Mouse (Mus musculus): ENCODE measurements around the gene Bex3. TPM values are rescaled to one million over a fixed set of nuclear protein-coding genes. Genes with fewer than 3 reads are reported as not detected.
"Not testable (repeated sequence)": the region's sequence is repeated elsewhere in the genome, so short reads cannot be mapped to it uniquely, and the experiment has no call there.

The Bex3 gene
- polyA plus RNA-seq (2016; fragmentation: Nextera tagmentation; extraction: Ambion mirVana): 627 and 636 TPM in 2 replicates

DNA sequence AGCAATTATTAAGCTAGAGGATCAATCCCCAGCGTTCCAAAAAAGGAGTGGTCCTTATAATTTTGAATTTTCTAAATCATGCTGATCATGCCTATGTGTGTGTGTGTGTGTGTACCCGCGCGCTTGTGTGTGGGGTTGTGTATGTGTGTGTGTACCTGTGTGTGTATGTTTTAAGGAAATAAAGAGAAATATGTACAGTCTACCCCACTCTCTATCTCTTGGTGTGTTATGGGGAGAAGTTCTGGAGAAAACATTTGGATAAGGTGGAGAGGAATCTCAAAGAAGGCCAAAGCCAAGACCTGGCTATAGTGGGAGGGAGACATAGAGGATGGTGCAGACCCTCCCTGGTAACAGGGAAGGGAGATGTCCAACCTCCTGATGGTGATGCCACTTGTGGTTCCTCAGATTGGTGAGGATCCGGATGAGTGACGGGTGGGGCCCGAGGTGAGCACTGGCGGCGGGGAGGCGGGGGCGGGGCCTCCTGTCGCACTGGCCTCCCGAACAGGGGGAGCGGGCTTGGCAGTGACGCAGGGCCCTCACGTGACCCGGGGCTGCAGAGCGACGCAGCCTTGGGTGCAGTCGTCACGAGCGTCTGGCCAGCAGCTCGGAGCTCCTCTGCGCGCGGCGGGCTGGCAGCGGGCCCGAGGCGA is at the start of gene Bex3:
TSS of gene Bex3 (plus strand) at position 511 of the 650 bp plus-strand sequence.
- WGBS: 74% methylated on average over 4 of the region's 30 CpGs
- Histone ChIP-seq H3K36me3 (peaks cover 14% of the 10 kb centered on the region), H3K4me3 (peak within 1 kb of the TSS; percentile 58), H3K4me1 (peaks cover 22% of the 10 kb centered on the region), H3K27ac (replicated peaks) (peak within 1 kb of the TSS; percentile 85)
- H3K27me3 ChIP-seq (ENCODE audit: low read depth, poor library complexity, severe bottlenecking); H3K9me3 ChIP-seq (replicated peaks): not testable (repeated sequence)
- peak; percentile 22 for DNase-seq (ENCODE audit: low spot score)

DNA sequence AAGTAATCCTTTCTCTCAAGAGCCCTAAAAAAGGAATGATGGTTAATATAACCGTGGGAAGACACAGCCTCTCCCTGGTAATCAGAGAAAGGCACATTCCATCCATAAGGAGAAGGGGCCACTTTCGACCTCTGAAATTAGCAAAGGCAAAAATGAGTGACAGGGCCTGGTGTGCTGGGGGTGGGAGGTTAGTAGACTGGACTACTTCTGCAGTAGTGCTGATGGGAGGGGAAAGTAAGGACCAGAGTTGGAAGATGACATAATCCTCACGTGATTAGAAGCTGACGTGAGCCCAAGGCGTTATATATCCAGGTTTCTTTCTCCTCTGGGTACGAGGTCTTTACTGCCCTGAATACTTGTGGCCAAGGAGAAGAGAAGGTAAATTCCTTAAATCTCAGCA is 46.3 kb upstream of the Bex3 start:
- Histone ChIP-seq H3K9me3 (replicated peaks) (no peaks in the 10 kb centered on the region), H3K4me3 (no peak overlapping the region)
- 84% methylated on average over 6 of the region's 6 CpGs for WGBS

DNA sequence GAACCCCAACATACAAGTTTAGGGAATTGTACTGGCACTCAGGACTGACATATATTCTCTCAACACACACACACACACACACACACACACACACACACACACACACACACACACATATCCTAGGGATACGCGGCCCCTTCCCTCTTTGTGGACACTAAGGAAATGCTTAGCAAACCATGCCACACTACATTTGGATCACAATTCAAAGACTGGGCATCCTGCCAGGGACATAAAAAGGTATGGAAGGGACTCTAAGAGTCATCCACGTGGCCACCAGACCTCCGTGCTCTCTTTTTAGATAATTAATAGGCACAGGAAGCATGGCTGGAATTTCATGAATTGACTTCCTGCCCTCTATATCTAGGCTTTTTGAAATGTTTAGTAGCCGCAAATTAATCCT is 42.3 kb upstream of the Bex3 start:
- Histone ChIP-seq H3K9me3 (replicated peaks) (no peaks in the 10 kb centered on the region), H3K4me1 (no peaks in the 10 kb centered on the region), H3K27ac (replicated peaks) (no peak overlapping the region), H3K36me3 (no peaks in the 10 kb centered on the region), H3K4me3 (no peak overlapping the region), H3K27me3 (ENCODE audit: low read depth, poor library complexity, severe bottlenecking) (peaks cover 25% of the 10 kb centered on the region)
- WGBS: 83% methylated on average over 5 of the region's 5 CpGs
- no peak for DNase-seq (ENCODE audit: low spot score)

More for the DNA sequence above, 46.3 kb upstream of the Bex3 start:
- Histone ChIP-seq H3K36me3 (no peaks in the 10 kb centered on the region), H3K27ac (replicated peaks) (no peak overlapping the region), H3K4me1 (no peaks in the 10 kb centered on the region), H3K27me3 (ENCODE audit: low read depth, poor library complexity, severe bottlenecking) (peaks cover 27% of the 10 kb centered on the region)
- no peak for DNase-seq (ENCODE audit: low spot score)

DNA sequence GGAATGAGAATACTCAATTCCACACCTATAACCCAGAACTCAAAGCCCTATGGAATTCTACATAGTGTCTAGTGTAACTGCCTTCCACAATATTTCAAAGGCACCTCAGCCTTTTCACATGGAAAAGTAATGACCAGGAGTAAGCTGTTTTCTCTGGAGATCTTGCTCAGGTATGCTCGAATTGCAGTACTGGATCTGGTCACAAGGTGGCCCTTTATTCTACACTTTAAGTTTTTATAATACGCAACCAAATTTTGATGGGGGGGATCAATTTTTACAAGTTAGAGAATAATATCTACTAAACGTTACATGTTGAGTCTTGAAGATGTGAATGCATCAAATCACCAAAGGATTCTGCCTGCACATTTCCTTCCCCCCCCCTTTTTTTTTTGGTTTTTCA is 31.9 kb upstream of the Bex3 start:
- Histone ChIP-seq H3K36me3 (no peaks in the 10 kb centered on the region), H3K4me1 (no peaks in the 10 kb centered on the region), H3K4me3 (no peak overlapping the region), H3K27me3 (ENCODE audit: low read depth, poor library complexity, severe bottlenecking) (0 out of 2 replicates have a peak, but pooled peaks cover 4% of the 10 kb centered on the region), H3K27ac (replicated peaks) (no peak overlapping the region), H3K9me3 (replicated peaks) (no peaks in the 10 kb centered on the region)
- DNase-seq (ENCODE audit: low spot score): no peak
- 46% methylated on average over 3 of the region's 3 CpGs for WGBS

DNA sequence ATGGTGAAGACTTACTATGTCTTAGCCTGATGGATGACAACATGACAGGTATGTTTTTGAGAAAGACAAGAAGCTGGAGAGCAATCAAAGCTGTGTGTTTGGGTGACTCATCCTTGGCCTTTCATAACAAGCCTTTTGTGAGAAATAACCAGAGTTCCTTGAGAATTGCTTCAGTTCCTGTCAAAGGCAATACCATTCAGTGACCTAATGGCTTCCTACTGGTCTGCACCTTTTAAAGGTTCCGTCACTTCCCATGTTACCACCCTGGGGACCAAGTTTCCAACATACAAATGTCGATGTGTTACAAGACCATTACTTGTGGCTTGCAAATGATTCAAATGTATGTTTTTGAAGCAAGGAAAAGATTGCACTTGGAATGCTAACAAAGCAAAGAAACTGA is 26.9 kb upstream of the Bex3 start:
- Histone ChIP-seq H3K27me3 (ENCODE audit: low read depth, poor library complexity, severe bottlenecking) (peaks cover 18% of the 10 kb centered on the region), H3K4me3 (no peak overlapping the region), H3K4me1 (peaks cover 6% of the 10 kb centered on the region; the same call in 1 of the 2 replicates), H3K9me3 (replicated peaks) (no peaks in the 10 kb centered on the region), H3K27ac (replicated peaks) (no peak overlapping the region), H3K36me3 (peaks cover 11% of the 10 kb centered on the region)
- DNase-seq (ENCODE audit: low spot score): no peak
- 86% methylated on average over 2 of the region's 2 CpGs for WGBS

DNA sequence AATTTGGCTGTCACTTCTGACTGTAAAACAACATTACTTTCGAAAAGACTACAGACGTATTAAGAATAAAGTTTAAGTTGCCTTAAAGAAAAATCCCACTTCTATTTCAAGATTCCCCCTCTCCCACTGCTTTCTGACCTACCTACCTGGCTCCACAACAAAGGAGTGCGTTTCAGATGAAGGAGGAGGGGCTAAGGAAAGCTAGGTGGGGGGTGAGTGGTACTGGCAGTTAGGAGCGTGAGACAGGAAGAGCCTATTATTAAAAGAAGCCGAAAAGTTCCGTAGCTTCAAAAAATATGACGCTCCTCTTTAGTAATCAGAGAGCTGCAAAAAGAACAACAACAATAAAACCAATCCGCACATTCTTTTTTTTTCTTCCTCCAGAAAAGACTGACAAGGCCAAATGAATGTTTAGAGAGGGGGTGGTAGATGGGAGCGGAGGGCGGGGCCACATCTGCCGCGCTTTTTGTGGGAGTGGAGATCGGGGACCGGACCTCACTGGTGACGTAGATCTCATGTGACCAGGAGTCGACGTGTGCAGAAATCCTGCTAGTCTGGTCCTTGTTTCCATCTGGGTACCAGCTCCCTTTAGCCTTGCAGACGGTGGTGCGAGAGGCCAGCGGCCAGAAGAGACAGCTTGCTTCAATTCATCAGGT is 25.4 kb upstream of the Bex3 start, which contains the start of gene Tceal9:
TSS of gene Tceal9 (plus strand) at position 506 of the 656 bp plus-strand sequence.
- H3K36me3 ChIP-seq: peaks cover 11% of the 10 kb centered on the region
- H3K27me3 ChIP-seq (ENCODE audit: low read depth, poor library complexity, severe bottlenecking): peaks cover 23% of the 10 kb centered on the region
- no peaks in the 10 kb centered on the region for H3K9me3 ChIP-seq (replicated peaks)
- peaks cover 6% of the 10 kb centered on the region; the same call in 1 of the 2 replicates for H3K4me1 ChIP-seq
- peak; percentile 75 for DNase-seq (ENCODE audit: low spot score)
- peak within 1 kb of the TSS; percentile 87 for H3K27ac ChIP-seq (replicated peaks)
- H3K4me3 ChIP-seq: peak within 1 kb of the TSS; percentile 64
- WGBS: 22% methylated on average over 20 of the region's 20 CpGs

DNA sequence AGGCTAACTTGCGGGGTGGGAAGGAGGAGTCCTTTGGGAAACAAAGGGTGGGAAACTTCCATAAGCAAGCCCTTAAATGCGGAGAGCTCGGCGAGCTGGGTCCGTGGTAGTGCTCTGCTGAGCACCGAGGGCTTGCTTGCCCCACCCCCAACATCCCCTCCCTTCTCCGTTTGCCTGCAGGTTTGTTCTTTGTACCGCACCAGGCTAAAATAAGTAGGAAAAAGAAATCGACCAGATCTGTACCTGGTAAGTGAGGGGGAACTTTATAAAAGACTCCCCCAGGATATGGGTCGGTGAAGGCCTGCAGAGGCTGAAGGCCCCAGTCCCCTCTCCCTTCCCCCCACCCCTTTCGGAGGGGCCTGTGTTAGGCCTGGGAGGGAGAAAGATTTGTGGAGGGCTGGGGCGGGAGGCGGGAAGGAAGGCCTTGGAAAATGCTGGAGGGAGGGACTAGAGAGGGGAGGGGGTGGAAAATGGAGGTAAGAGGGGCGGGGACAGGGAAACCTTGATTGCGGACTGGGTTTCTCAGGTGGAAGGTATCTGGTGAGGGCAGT is 24.5 kb upstream of the Bex3 start:
- Histone ChIP-seq H3K27me3 (ENCODE audit: low read depth, poor library complexity, severe bottlenecking) (peaks cover 32% of the 10 kb centered on the region), H3K4me1 (peaks cover 6% of the 10 kb centered on the region; the same call in 1 of the 2 replicates), H3K4me3 (peak overlapping the region; percentile 64), H3K27ac (replicated peaks) (peak overlapping the region; percentile 87), H3K9me3 (replicated peaks) (no peaks in the 10 kb centered on the region), H3K36me3 (peaks cover 11% of the 10 kb centered on the region)
- DNase-seq (ENCODE audit: low spot score): peak; percentile 43
- WGBS: 23% methylated on average over 15 of the region's 15 CpGs

DNA sequence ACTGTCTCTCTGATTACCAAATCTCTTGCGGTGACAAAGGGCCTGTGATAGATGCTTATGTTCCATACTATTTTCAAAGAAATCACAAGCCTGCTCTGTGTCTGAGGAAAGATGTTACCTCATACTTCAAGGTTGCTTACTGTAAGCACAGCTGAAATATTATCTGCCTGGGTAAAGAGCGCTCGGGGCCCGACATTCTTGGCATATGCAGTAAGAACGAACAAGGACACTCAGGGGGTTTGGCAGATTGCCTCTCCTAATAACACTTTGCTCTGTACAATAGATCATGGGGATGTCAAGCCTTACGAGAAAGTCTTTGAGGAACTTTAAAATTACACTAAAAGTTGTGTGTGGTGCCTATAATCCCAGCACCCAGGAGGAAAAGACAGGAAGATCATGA is 21.2 kb upstream of the Bex3 start:
- Histone ChIP-seq H3K27ac (replicated peaks) (no peak overlapping the region), H3K9me3 (replicated peaks) (no peaks in the 10 kb centered on the region), H3K36me3 (peaks cover 11% of the 10 kb centered on the region), H3K4me3 (no peak overlapping the region), H3K27me3 (ENCODE audit: low read depth, poor library complexity, severe bottlenecking) (peaks cover 44% of the 10 kb centered on the region), H3K4me1 (peaks cover 6% of the 10 kb centered on the region; the same call in 1 of the 2 replicates)
- 94% methylated on average over 6 of the region's 6 CpGs for WGBS
- no peak for DNase-seq (ENCODE audit: low spot score)

DNA sequence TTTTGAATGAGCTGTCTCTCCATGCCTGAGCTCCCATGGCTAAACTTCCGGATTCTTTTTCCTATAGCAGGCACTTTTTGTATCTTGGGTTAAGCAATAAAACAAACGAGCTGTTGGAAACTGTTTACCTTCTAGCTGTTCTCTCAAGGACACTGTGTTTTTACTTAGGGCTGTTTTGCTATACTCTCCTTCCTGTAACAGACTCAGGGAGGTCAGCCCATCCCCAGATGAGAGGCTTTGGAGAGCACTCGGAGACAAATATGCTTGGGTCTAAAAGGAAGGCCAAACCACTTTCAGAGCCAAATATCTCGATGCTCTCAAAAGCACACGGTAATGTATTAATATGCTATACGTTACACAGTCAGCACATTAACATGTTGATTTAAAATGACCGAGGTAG is 20.4 kb upstream of the Bex3 start:
- WGBS: 86% methylated on average over 7 of the region's 7 CpGs
- Histone ChIP-seq H3K4me1 (peaks cover 6% of the 10 kb centered on the region; the same call in 1 of the 2 replicates), H3K4me3 (no peak overlapping the region), H3K36me3 (peaks cover 11% of the 10 kb centered on the region), H3K27ac (replicated peaks) (no peak overlapping the region), H3K9me3 (replicated peaks) (no peaks in the 10 kb centered on the region), H3K27me3 (ENCODE audit: low read depth, poor library complexity, severe bottlenecking) (peaks cover 43% of the 10 kb centered on the region)
- no peak for DNase-seq (ENCODE audit: low spot score)

DNA sequence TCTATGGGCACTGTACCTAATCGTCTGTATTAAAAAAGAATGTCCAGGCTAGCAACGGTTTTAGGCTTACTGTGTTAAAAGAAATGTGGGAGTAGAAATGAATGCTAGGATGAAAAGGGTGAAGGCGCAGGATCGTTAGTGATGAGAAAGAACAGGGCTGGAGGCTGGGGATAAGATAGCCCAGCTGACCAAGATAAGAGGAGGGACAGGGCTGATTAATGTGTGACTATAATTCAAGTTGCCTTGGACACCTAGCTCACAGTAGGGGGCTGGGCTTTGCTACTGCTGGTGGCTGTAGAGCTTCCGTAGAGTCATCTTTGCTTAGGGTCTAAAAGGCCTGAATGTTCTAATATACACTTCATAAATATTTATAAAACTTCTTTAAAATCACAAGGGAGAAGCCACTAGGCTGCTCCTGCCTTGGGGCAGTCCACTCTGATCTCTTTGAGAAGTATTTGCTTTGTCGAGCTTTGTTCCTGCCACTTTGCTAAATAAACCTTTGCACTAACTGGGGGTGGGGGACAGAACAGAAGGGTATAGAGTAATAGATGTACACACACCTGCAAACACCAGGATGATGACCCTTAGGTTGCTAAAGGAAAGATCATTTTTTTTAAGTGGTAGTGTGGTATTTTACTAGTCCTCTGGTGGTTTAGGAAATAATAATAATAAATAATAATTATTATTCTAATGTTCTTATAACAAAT is 17.9 kb upstream of the Bex3 start:
- Histone ChIP-seq H3K4me3 (no peak overlapping the region), H3K36me3 (peaks cover 10% of the 10 kb centered on the region), H3K27ac (replicated peaks) (no peak overlapping the region), H3K27me3 (ENCODE audit: low read depth, poor library complexity, severe bottlenecking) (peaks cover 30% of the 10 kb centered on the region), H3K9me3 (replicated peaks) (no peaks in the 10 kb centered on the region), H3K4me1 (no peaks in the 10 kb centered on the region)
- WGBS: 76% methylated on average over 6 of the region's 6 CpGs
- no peak for DNase-seq (ENCODE audit: low spot score)

DNA sequence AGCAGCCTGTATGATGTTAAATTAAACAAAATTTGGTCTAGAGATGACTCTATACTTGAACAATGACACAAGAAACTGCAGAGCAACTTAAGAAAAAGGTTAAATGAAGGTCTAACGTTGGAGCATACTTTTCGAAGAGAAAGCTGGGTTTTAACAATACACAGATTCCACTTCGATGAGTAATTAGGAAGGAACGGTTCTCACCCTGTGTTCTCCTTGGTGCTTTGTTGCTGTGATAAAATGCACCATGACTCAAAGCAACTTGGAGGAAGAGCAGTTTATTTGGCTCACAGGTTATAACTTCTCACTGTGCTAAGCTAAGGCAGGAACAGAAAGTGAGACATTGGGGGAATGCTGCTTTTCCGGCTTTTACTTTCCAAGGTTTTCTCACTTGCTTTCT is 2.3 kb upstream of the Bex3 start:
- Histone ChIP-seq H3K27ac (replicated peaks) (no peak overlapping the region), H3K4me3 (no peak overlapping the region), H3K4me1 (peaks cover 16% of the 10 kb centered on the region), H3K27me3 (ENCODE audit: low read depth, poor library complexity, severe bottlenecking) (peaks cover 15% of the 10 kb centered on the region; the same call in 1 of the 2 replicates), H3K9me3 (replicated peaks) (no peaks in the 10 kb centered on the region), H3K36me3 (peaks cover 14% of the 10 kb centered on the region)
- DNase-seq (ENCODE audit: low spot score): no peak
- WGBS: 81% methylated on average over 5 of the region's 5 CpGs

DNA sequence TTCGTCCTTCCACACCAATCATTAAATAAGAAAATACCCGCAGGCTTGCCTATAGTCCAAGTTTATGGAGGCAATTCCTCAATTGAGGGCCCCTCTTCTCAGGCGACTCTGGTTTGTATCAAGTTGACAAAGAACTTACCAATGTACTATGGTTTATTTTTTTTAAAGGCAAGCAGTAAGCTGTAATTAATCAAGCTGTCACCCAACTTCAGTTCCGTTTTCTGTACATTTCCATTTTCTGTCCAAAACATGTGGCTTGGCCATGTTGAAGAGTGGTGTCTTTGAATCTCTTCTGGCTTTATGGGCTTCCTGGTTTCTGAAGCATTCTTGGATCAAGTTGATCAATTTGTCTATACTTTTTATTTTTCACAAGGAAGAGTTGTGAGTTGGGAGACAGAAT is 1.9 kb upstream of the Bex3 start:
- 87% methylated on average over 4 of the region's 4 CpGs for WGBS
- no peak overlapping the region for H3K27ac ChIP-seq (replicated peaks)
- peaks cover 15% of the 10 kb centered on the region; the same call in 1 of the 2 replicates for H3K27me3 ChIP-seq (ENCODE audit: low read depth, poor library complexity, severe bottlenecking)
- no peaks in the 10 kb centered on the region for H3K9me3 ChIP-seq (replicated peaks)
- H3K4me1 ChIP-seq: peaks cover 16% of the 10 kb centered on the region
- no peak for DNase-seq (ENCODE audit: low spot score)
- H3K4me3 ChIP-seq: no peak overlapping the region
- H3K36me3 ChIP-seq: peaks cover 14% of the 10 kb centered on the region

Measured in midbrain, embryonic 10.5 days (tissue).